Mouse (Mus musculus) neural tube, embryonic 11.5 days (tissue): Measurements from ENCODE around the gene Bicd1. TPM values are rescaled to one million over a fixed set of nuclear protein-coding genes. Genes with fewer than 3 reads are reported as not detected.
"Not testable (repeated sequence)": the region's sequence is repeated elsewhere in the genome, so short reads cannot be mapped to it uniquely, and the experiment has no call there.

Experiments
- ATAC-seq: fragments of 200-750 bp; cut with Nextera tagmentation; 2 replicates; pipeline ENCODE4 v1.8.0; 2017; ENCODE audit warnings: moderate number of reproducible peaks, mild to moderate bottlenecking, moderate TSS enrichment, moderate library complexity; ENCODE audit not compliant: insufficient read depth, low FRiP score, low TSS enrichment
- DNase-seq: peaks from one replicate; pipeline ENCODE4 v3.0.0-alpha.2; 2015; ENCODE audit warnings: low spot score
- H3K27ac ChIP-seq: fragments of 300-500 bp; sonication (generic); 2 replicates; pipeline ENCODE4 v1.5.1; 2014; ENCODE audit warnings: low read depth, mild to moderate bottlenecking, low read length
- H3K27me3 ChIP-seq: fragments of 300-500 bp; sonication (generic); 2 replicates; pipeline ENCODE4 v1.6.1; 2014; ENCODE audit warnings: mild to moderate bottlenecking, low read length, mixed read lengths; ENCODE audit not compliant: control insufficient read depth, insufficient read depth
- H3K36me3 ChIP-seq: fragments of 300-500 bp; sonication (generic); 2 replicates; pipeline ENCODE4 v1.6.1; 2014; ENCODE audit warnings: mild to moderate bottlenecking, low read length, moderate library complexity, mixed read lengths; ENCODE audit not compliant: control insufficient read depth, insufficient read depth
- H3K4me1 ChIP-seq: fragments of 300-500 bp; sonication (generic); 2 replicates; pipeline ENCODE4 v1.6.1; 2014; ENCODE audit warnings: low read length, mixed read lengths; ENCODE audit not compliant: control insufficient read depth, insufficient read depth
- H3K4me2 ChIP-seq: fragments of 300-500 bp; sonication (generic); 2 replicates; pipeline ENCODE4 v1.6.1; 2014; ENCODE audit warnings: low read depth, mild to moderate bottlenecking, moderate library complexity
- H3K4me3 ChIP-seq: fragments of 300-500 bp; sonication (generic); 2 replicates; pipeline ENCODE4 v1.5.1; 2014; ENCODE audit warnings: low read depth, low read length
- H3K9ac ChIP-seq: fragments of 300-500 bp; sonication (generic); 2 replicates; pipeline ENCODE4 v1.6.1; 2014; ENCODE audit warnings: mild to moderate bottlenecking, low read length
- H3K9me3 ChIP-seq: fragments of 300-500 bp; sonication (generic); 2 replicates; pipeline ENCODE4 v1.6.1; 2016; ENCODE audit warnings: low read length; ENCODE audit not compliant: control insufficient read depth
- WGBS: fragments of 180-500 bp; shearing (Covaris S2); extraction: QIAGEN DNeasy Blood & Tissue Kit; methylation state at CpG from one replicate; pipeline ENCODE4 v1.1.7; 2014; 5-methylcytosine and 5-hydroxymethylcytosine counted together
- polyA plus RNA-seq: library from polyadenylated mRNA; unstranded; fragments of >200 nt; fragmentation: Nextera tagmentation; extraction: Ambion mirVana; gene quantifications from 2 replicates; pipeline ENCODE4 v1.2.1, GENCODE M21; 2014

Gene Bicd1
- polyA plus RNA-seq, 1 experiment from 2014 or later = 17.8 TPM

- 77% methylated on average over 15 of the region's 15 CpGs for WGBS
- Histone ChIP-seq H3K4me2 (no peak overlapping the region), H3K4me3 (no peak overlapping the region), H3K9ac (no peak overlapping the region), H3K4me1 (no peaks in the 10 kb centered on the region), H3K27me3 (no peaks in the 10 kb centered on the region), H3K9me3 (no peaks in the 10 kb centered on the region), H3K27ac (no peak overlapping the region), H3K36me3 (no peaks in the 10 kb centered on the region)
- no peak for DNase-seq
- no peak for ATAC-seq
Measured at GRCm38 (mm10) chr6:149471477-149471876, 62.8 kb downstream of the Bicd1 start.

GRCm38 (mm10) chr6:149472441-149472840, 63.8 kb downstream of the Bicd1 start:
- not testable (repeated sequence) for H3K4me3 ChIP-seq, H3K4me2 ChIP-seq, H3K4me1 ChIP-seq, ATAC-seq, H3K9me3 ChIP-seq, H3K36me3 ChIP-seq, DNase-seq, H3K9ac ChIP-seq, H3K27me3 ChIP-seq, H3K27ac ChIP-seq
- 87% methylated on average over 6 of the region's 6 CpGs for WGBS

- 90% methylated on average over 5 of the region's 5 CpGs for WGBS
- ATAC-seq = not testable (repeated sequence)
Measured at GRCm38 (mm10) chr6:149481868-149482267, 73.2 kb downstream of the Bicd1 start.

GRCm38 (mm10) chr6:149494662-149495061, 86.0 kb downstream of the Bicd1 start:
- no peaks in the 10 kb centered on the region for H3K4me1 ChIP-seq
- H3K9me3 ChIP-seq = no peaks in the 10 kb centered on the region
- peaks cover 2% of the 10 kb centered on the region; the same call in 1 of the 2 replicates for H3K36me3 ChIP-seq
- no peak overlapping the region for H3K9ac ChIP-seq
- no peaks in the 10 kb centered on the region for H3K27me3 ChIP-seq
- no peak overlapping the region for H3K27ac ChIP-seq
- WGBS = 99% methylated on average over 2 of the region's 2 CpGs
- DNase-seq (no peak), ATAC-seq (no peak)
- no peak overlapping the region for H3K4me3 ChIP-seq
- H3K4me2 ChIP-seq = no peak overlapping the region

More at GRCm38 (mm10) chr6:149481868-149482267, 73.2 kb downstream of the Bicd1 start:
- H3K27ac ChIP-seq, H3K9ac ChIP-seq, H3K9me3 ChIP-seq, H3K4me2 ChIP-seq, H3K27me3 ChIP-seq, H3K4me1 ChIP-seq, H3K4me3 ChIP-seq, DNase-seq, H3K36me3 ChIP-seq: not testable (repeated sequence)

- no peaks in the 10 kb centered on the region for H3K4me1 ChIP-seq
- peaks cover 2% of the 10 kb centered on the region; the same call in 1 of the 2 replicates for H3K36me3 ChIP-seq
- H3K9ac ChIP-seq = no peak overlapping the region
- DNase-seq = no peak
- H3K27me3 ChIP-seq = no peaks in the 10 kb centered on the region
- H3K9me3 ChIP-seq = no peaks in the 10 kb centered on the region
- no peak overlapping the region for H3K4me2 ChIP-seq
- no peak for ATAC-seq
- H3K27ac ChIP-seq = no peak overlapping the region
- no peak overlapping the region for H3K4me3 ChIP-seq
Measured at GRCm38 (mm10) chr6:149495925-149496324, 87.2 kb downstream of the Bicd1 start.

GRCm38 (mm10) chr6:149565720-149566498, 157.2 kb downstream of the Bicd1 start:
- H3K9ac ChIP-seq = peak overlapping the region; percentile 53
- DNase-seq = peak; percentile 76
- ATAC-seq = peak; percentile 97
- peak overlapping the region; percentile 59 for H3K4me3 ChIP-seq
- no peak overlapping the region for H3K27ac ChIP-seq
- peak overlapping the region; percentile 79 for H3K4me2 ChIP-seq
- H3K27me3 ChIP-seq = no peaks in the 10 kb centered on the region
- 3% methylated on average over 19 of the region's 19 CpGs for WGBS
- no peaks in the 10 kb centered on the region for H3K4me1 ChIP-seq
- no peaks in the 10 kb centered on the region for H3K9me3 ChIP-seq
- H3K36me3 ChIP-seq = no peaks in the 10 kb centered on the region

GRCm38 (mm10) chr6:149567219-149567618, 158.5 kb downstream of the Bicd1 start:
- H3K9me3 ChIP-seq = no peaks in the 10 kb centered on the region
- no peak overlapping the region for H3K4me2 ChIP-seq
- DNase-seq (no peak), ATAC-seq (no peak)
- no peaks in the 10 kb centered on the region for H3K4me1 ChIP-seq
- no peak overlapping the region for H3K27ac ChIP-seq
- WGBS = 26% methylated on average over 1 of the region's 1 CpGs
- no peaks in the 10 kb centered on the region for H3K36me3 ChIP-seq
- no peak overlapping the region for H3K9ac ChIP-seq
- no peak overlapping the region for H3K4me3 ChIP-seq
- H3K27me3 ChIP-seq = no peaks in the 10 kb centered on the region

- WGBS = 87% methylated on average over 1 of the region's 1 CpGs
- Histone ChIP-seq H3K9me3 (no peaks in the 10 kb centered on the region), H3K4me1 (no peaks in the 10 kb centered on the region), H3K27me3 (no peaks in the 10 kb centered on the region), H3K4me2 (no peak overlapping the region), H3K36me3 (no peaks in the 10 kb centered on the region), H3K27ac (no peak overlapping the region), H3K4me3 (no peak overlapping the region), H3K9ac (no peak overlapping the region)
- ATAC-seq = no peak
- DNase-seq = no peak
Measured at GRCm38 (mm10) chr6:149574288-149574687, 165.6 kb downstream of the Bicd1 start.

- DNase-seq = no peak
- H3K27ac ChIP-seq = no peak overlapping the region
- no peaks in the 10 kb centered on the region for H3K4me1 ChIP-seq
Measured at GRCm38 (mm10) chr6:149580053-149580452, 171.4 kb downstream of the Bicd1 start.

More at GRCm38 (mm10) chr6:149580053-149580452, 171.4 kb downstream of the Bicd1 start:
- H3K36me3 ChIP-seq = no peaks in the 10 kb centered on the region
- H3K4me3 ChIP-seq = no peak overlapping the region
- H3K4me2 ChIP-seq = no peak overlapping the region
- no peaks in the 10 kb centered on the region for H3K9me3 ChIP-seq
- no peak for ATAC-seq
- no peaks in the 10 kb centered on the region for H3K27me3 ChIP-seq
- no peak overlapping the region for H3K9ac ChIP-seq
